Mouse (Mus musculus) hindbrain, embryonic 15.5 days (tissue): ENCODE measurements at regions not wholly inside any gene's neighbourhood (a gene's known extent, or its start where the extent isn't known, plus 50 kb on each side); places are given as distances from the start of the nearest gene placed in this dataset.

Experiments used
- ATAC-seq: fragments of 200-750 bp; cut with Nextera tagmentation; 2 replicates; pipeline ENCODE4 v1.8.0; 2017; ENCODE audit warnings: low read depth, moderate number of reproducible peaks, moderate TSS enrichment; ENCODE audit not compliant: low FRiP score
- H3K27ac ChIP-seq: fragments of 300-500 bp; sonication (generic); replicated peaks from 2 replicates; pipeline ENCODE4 v1.5.1; 2015; ENCODE audit warnings: mild to moderate bottlenecking, inconsistent platforms
- H3K27me3 ChIP-seq: fragments of 300-500 bp; sonication (generic); 2 replicates; pipeline ENCODE4 v1.6.1; 2015; ENCODE audit warnings: control low read depth, inconsistent platforms
- H3K36me3 ChIP-seq: fragments of 300-500 bp; sonication (generic); 2 replicates; pipeline ENCODE4 v1.6.1; 2015; ENCODE audit warnings: control low read depth, inconsistent platforms
- H3K4me1 ChIP-seq: fragments of 300-500 bp; sonication (generic); replicated peaks from 2 replicates; pipeline ENCODE4 v1.6.1; 2015; ENCODE audit warnings: control low read depth, inconsistent platforms
- H3K4me2 ChIP-seq: fragments of 300-500 bp; sonication (generic); 2 replicates; pipeline ENCODE4 v1.6.1; 2015; ENCODE audit warnings: moderate library complexity, mild to moderate bottlenecking, inconsistent platforms
- H3K4me3 ChIP-seq: fragments of 300-500 bp; sonication (generic); 2 replicates; pipeline ENCODE4 v1.5.1; 2015; ENCODE audit warnings: mild to moderate bottlenecking, inconsistent platforms
- H3K9ac ChIP-seq: fragments of 300-500 bp; sonication (generic); 2 replicates; pipeline ENCODE4 v1.6.1; 2015; ENCODE audit warnings: inconsistent platforms
- H3K9me3 ChIP-seq: fragments of 300-500 bp; sonication (generic); 2 replicates; pipeline ENCODE4 v1.6.1; 2016; ENCODE audit warnings: control low read depth, inconsistent platforms
- WGBS: fragments of 180-500 bp; shearing (Covaris S2); methylation state at CpG from one replicate; pipeline ENCODE4 v1.1.7; 2015; 5-methylcytosine and 5-hydroxymethylcytosine counted together

GRCm38 (mm10) chr15:96170986-96171769 lies 116.1 kb upstream of the Arid2 start:
- 16% methylated on average over 22 of the region's 22 CpGs for WGBS
- Histone ChIP-seq H3K9ac (no peak overlapping the region), H3K4me1 (peaks cover 16% of the 10 kb centered on the region), H3K9me3 (no peaks in the 10 kb centered on the region), H3K27ac (0 out of 2 replicates have a peak overlapping the region, but pooled peaks have one; percentile 2), H3K36me3 (no peaks in the 10 kb centered on the region), H3K4me3 (peak overlapping the region; percentile 33), H3K4me2 (peak overlapping the region; percentile 48), H3K27me3 (peaks cover 2% of the 10 kb centered on the region; the same call in 1 of the 2 replicates)
- peak; percentile 67 for ATAC-seq

GRCm38 (mm10) chr15:96177911-96178310 lies 109.4 kb upstream of the Arid2 start:
- Histone ChIP-seq H3K4me2 (no peak overlapping the region), H3K4me1 (no peaks in the 10 kb centered on the region), H3K27ac (no peak overlapping the region), H3K9ac (no peak overlapping the region), H3K9me3 (no peaks in the 10 kb centered on the region), H3K36me3 (no peaks in the 10 kb centered on the region), H3K27me3 (no peaks in the 10 kb centered on the region), H3K4me3 (no peak overlapping the region)
- no peak for ATAC-seq
- WGBS = 77% methylated on average over 9 of the region's 9 CpGs

- no peaks in the 10 kb centered on the region for H3K27me3 ChIP-seq
- H3K27ac ChIP-seq = no peak overlapping the region
- WGBS = 36% methylated on average over 8 of the region's 8 CpGs
- ATAC-seq = no peak
- no peak overlapping the region for H3K9ac ChIP-seq
- no peaks in the 10 kb centered on the region for H3K36me3 ChIP-seq
- H3K4me2 ChIP-seq = no peak overlapping the region
- no peak overlapping the region for H3K4me3 ChIP-seq
- H3K4me1 ChIP-seq = no peaks in the 10 kb centered on the region
- H3K9me3 ChIP-seq = no peaks in the 10 kb centered on the region
Measured at GRCm38 (mm10) chr15:96178374-96179109, 108.8 kb upstream of the Arid2 start.

GRCm38 (mm10) chr15:96179511-96179910 lies 107.8 kb upstream of the Arid2 start:
- Histone ChIP-seq H3K27me3 (no peaks in the 10 kb centered on the region), H3K4me3 (no peak overlapping the region), H3K4me1 (no peaks in the 10 kb centered on the region), H3K9ac (no peak overlapping the region), H3K27ac (no peak overlapping the region), H3K9me3 (no peaks in the 10 kb centered on the region), H3K4me2 (no peak overlapping the region), H3K36me3 (no peaks in the 10 kb centered on the region)
- 82% methylated on average over 5 of the region's 5 CpGs for WGBS
- ATAC-seq = no peak

- WGBS = 89% methylated on average over 5 of the region's 5 CpGs
Measured at GRCm38 (mm10) chr15:96180036-96180435, 107.3 kb upstream of the Arid2 start.

GRCm38 (mm10) chr15:96180977-96181376 lies 106.3 kb upstream of the Arid2 start:
- no peak overlapping the region for H3K4me2 ChIP-seq
- no peaks in the 10 kb centered on the region for H3K9me3 ChIP-seq
- no peak for ATAC-seq
- H3K9ac ChIP-seq = no peak overlapping the region
- WGBS = 93% methylated on average over 8 of the region's 8 CpGs
- H3K4me1 ChIP-seq = peaks cover 4% of the 10 kb centered on the region; the same call in 1 of the 2 replicates
- H3K4me3 ChIP-seq = no peak overlapping the region
- no peak overlapping the region for H3K27ac ChIP-seq
- no peaks in the 10 kb centered on the region for H3K36me3 ChIP-seq
- H3K27me3 ChIP-seq = no peaks in the 10 kb centered on the region

More at GRCm38 (mm10) chr15:96180036-96180435, 107.3 kb upstream of the Arid2 start:
- H3K9me3 ChIP-seq = no peaks in the 10 kb centered on the region
- no peak overlapping the region for H3K4me3 ChIP-seq
- no peak overlapping the region for H3K9ac ChIP-seq
- no peak overlapping the region for H3K4me2 ChIP-seq
- no peak overlapping the region for H3K27ac ChIP-seq
- no peaks in the 10 kb centered on the region for H3K4me1 ChIP-seq
- H3K36me3 ChIP-seq = no peaks in the 10 kb centered on the region
- ATAC-seq = no peak
- H3K27me3 ChIP-seq = no peaks in the 10 kb centered on the region

GRCm38 (mm10) chr15:96182313-96182712 lies 105.0 kb upstream of the Arid2 start:
- H3K4me2 ChIP-seq = no peak overlapping the region
- H3K27me3 ChIP-seq = no peaks in the 10 kb centered on the region
- H3K4me3 ChIP-seq = no peak overlapping the region
- H3K9me3 ChIP-seq = no peaks in the 10 kb centered on the region
- 85% methylated on average over 5 of the region's 5 CpGs for WGBS
- no peak for ATAC-seq
- no peak overlapping the region for H3K27ac ChIP-seq
- no peaks in the 10 kb centered on the region for H3K36me3 ChIP-seq
- H3K4me1 ChIP-seq = peaks cover 4% of the 10 kb centered on the region; the same call in 1 of the 2 replicates
- H3K9ac ChIP-seq = no peak overlapping the region

GRCm38 (mm10) chr15:96183069-96183468 lies 104.2 kb upstream of the Arid2 start:
- peaks cover 4% of the 10 kb centered on the region; the same call in 1 of the 2 replicates for H3K4me1 ChIP-seq
- H3K9me3 ChIP-seq = no peaks in the 10 kb centered on the region
- H3K36me3 ChIP-seq = no peaks in the 10 kb centered on the region
- H3K4me2 ChIP-seq = no peak overlapping the region
- WGBS = 87% methylated on average over 6 of the region's 6 CpGs
- ATAC-seq = no peak
- H3K27ac ChIP-seq = no peak overlapping the region
- H3K4me3 ChIP-seq = no peak overlapping the region
- H3K27me3 ChIP-seq = no peaks in the 10 kb centered on the region
- no peak overlapping the region for H3K9ac ChIP-seq

- H3K27ac ChIP-seq = no peak overlapping the region
- H3K9me3 ChIP-seq = no peaks in the 10 kb centered on the region
- no peak for ATAC-seq
- no peaks in the 10 kb centered on the region for H3K27me3 ChIP-seq
- 68% methylated on average over 8 of the region's 8 CpGs for WGBS
- no peak overlapping the region for H3K4me2 ChIP-seq
- H3K4me1 ChIP-seq = peaks cover 4% of the 10 kb centered on the region; the same call in 1 of the 2 replicates
- H3K4me3 ChIP-seq = no peak overlapping the region
- H3K9ac ChIP-seq = no peak overlapping the region
- no peaks in the 10 kb centered on the region for H3K36me3 ChIP-seq
Measured at GRCm38 (mm10) chr15:96184666-96185065, 102.7 kb upstream of the Arid2 start.

- ATAC-seq = no peak
Measured at GRCm38 (mm10) chr15:96185429-96185828, 101.9 kb upstream of the Arid2 start.

GRCm38 (mm10) chr15:96185901-96186300 lies 101.4 kb upstream of the Arid2 start:
- no peak for ATAC-seq
- Histone ChIP-seq H3K4me3 (no peak overlapping the region), H3K27me3 (no peaks in the 10 kb centered on the region), H3K9me3 (no peaks in the 10 kb centered on the region), H3K36me3 (no peaks in the 10 kb centered on the region), H3K4me1 (peaks cover 4% of the 10 kb centered on the region; the same call in 1 of the 2 replicates), H3K4me2 (no peak overlapping the region), H3K27ac (no peak overlapping the region), H3K9ac (no peak overlapping the region)
- 28% methylated on average over 5 of the region's 6 CpGs for WGBS

More at GRCm38 (mm10) chr15:96185429-96185828, 101.9 kb upstream of the Arid2 start:
- Histone ChIP-seq H3K27ac (no peak overlapping the region), H3K9me3 (no peaks in the 10 kb centered on the region), H3K4me3 (no peak overlapping the region), H3K36me3 (no peaks in the 10 kb centered on the region), H3K4me2 (no peak overlapping the region), H3K27me3 (no peaks in the 10 kb centered on the region), H3K9ac (no peak overlapping the region), H3K4me1 (peaks cover 4% of the 10 kb centered on the region; the same call in 1 of the 2 replicates)
- WGBS = 52% methylated on average over 4 of the region's 4 CpGs

GRCm38 (mm10) chr15:96189551-96189950 lies 97.8 kb upstream of the Arid2 start:
- Histone ChIP-seq H3K27ac (no peak overlapping the region), H3K9me3 (no peaks in the 10 kb centered on the region), H3K27me3 (no peaks in the 10 kb centered on the region), H3K4me1 (peaks cover 4% of the 10 kb centered on the region; the same call in 1 of the 2 replicates), H3K9ac (no peak overlapping the region), H3K36me3 (no peaks in the 10 kb centered on the region), H3K4me2 (no peak overlapping the region), H3K4me3 (no peak overlapping the region)
- ATAC-seq = no peak
- WGBS = 82% methylated on average over 2 of the region's 2 CpGs
